Mouse (Mus musculus): ENCODE measurements at regions not wholly inside any gene's neighbourhood (a gene's known extent, or its start where the extent isn't known, plus 50 kb on each side); places are given as distances from the start of the nearest gene placed in this dataset.
A peak's percentile ranks its signal among the peaks of the same experiment; 100 is the strongest.

- no peak for DNase-seq (ENCODE audit: extremely low spot score in 1 of 2, low spot score in 1 of 2)
Observed at GRCm38 (mm10) chr10:117992317-117992716, 146.5 kb upstream of the Rap1b start.

GRCm38 (mm10) chr10:117993809-117994208 lies 147.8 kb upstream of the Mdm1 start:
- DNase-seq (ENCODE audit: extremely low spot score in 1 of 2, low spot score in 1 of 2), result no peak

GRCm38 (mm10) chr10:117994768-117995167 lies 146.8 kb upstream of the Mdm1 start:
- no peak for DNase-seq (ENCODE audit: extremely low spot score in 1 of 2, low spot score in 1 of 2)

GRCm38 (mm10) chr10:117997796-117998195 lies 143.8 kb upstream of the Mdm1 start:
- DNase-seq (ENCODE audit: extremely low spot score in 1 of 2, low spot score in 1 of 2), result no peak

- DNase-seq (ENCODE audit: extremely low spot score in 1 of 2, low spot score in 1 of 2), result peak in 1 of 2 experiments; percentile 37
Observed at GRCm38 (mm10) chr10:118000591-118000990, 141.0 kb upstream of the Mdm1 start.

GRCm38 (mm10) chr10:118001501-118001900 lies 140.1 kb upstream of the Mdm1 start:
- DNase-seq (ENCODE audit: extremely low spot score in 1 of 2, low spot score in 1 of 2), result no peak

- no peak for DNase-seq (ENCODE audit: extremely low spot score in 1 of 2, low spot score in 1 of 2)
Observed at GRCm38 (mm10) chr10:118001971-118002370, 139.6 kb upstream of the Mdm1 start.

- DNase-seq (ENCODE audit: extremely low spot score in 1 of 2, low spot score in 1 of 2), result no peak
Observed at GRCm38 (mm10) chr10:118002559-118002958, 139.1 kb upstream of the Mdm1 start.

- no peak for DNase-seq (ENCODE audit: extremely low spot score in 1 of 2, low spot score in 1 of 2)
Observed at GRCm38 (mm10) chr10:118003179-118003578, 138.4 kb upstream of the Mdm1 start.

- DNase-seq (ENCODE audit: extremely low spot score in 1 of 2, low spot score in 1 of 2), result no peak
Observed at GRCm38 (mm10) chr10:118003739-118004361, 137.8 kb upstream of the Mdm1 start.

- no peak for DNase-seq (ENCODE audit: extremely low spot score in 1 of 2, low spot score in 1 of 2)
Observed at GRCm38 (mm10) chr10:118004362-118004958, 137.2 kb upstream of the Mdm1 start.

GRCm38 (mm10) chr10:118006827-118007550 lies 134.6 kb upstream of the Mdm1 start:
- no peak for DNase-seq (ENCODE audit: extremely low spot score in 1 of 2, low spot score in 1 of 2)

- DNase-seq (ENCODE audit: extremely low spot score in 1 of 2, low spot score in 1 of 2), result no peak
Observed at GRCm38 (mm10) chr10:118007846-118008245, 133.8 kb upstream of the Mdm1 start.

GRCm38 (mm10) chr10:118011687-118012567 lies 129.7 kb upstream of the Mdm1 start:
- peak in 1 of 2 experiments; percentile 16 for DNase-seq (ENCODE audit: extremely low spot score in 1 of 2, low spot score in 1 of 2)

GRCm38 (mm10) chr10:118028831-118029230 lies 112.8 kb upstream of the Mdm1 start:
- DNase-seq (ENCODE audit: extremely low spot score in 1 of 2, low spot score in 1 of 2), result no peak

GRCm38 (mm10) chr10:118034401-118034800 lies 107.2 kb upstream of the Mdm1 start:
- DNase-seq (ENCODE audit: extremely low spot score in 1 of 2, low spot score in 1 of 2), result no peak

- DNase-seq (ENCODE audit: extremely low spot score in 1 of 2, low spot score in 1 of 2), result no peak
Observed at GRCm38 (mm10) chr10:118035035-118035434, 106.6 kb upstream of the Mdm1 start.

GRCm38 (mm10) chr10:118038465-118038864 lies 103.1 kb upstream of the Mdm1 start:
- DNase-seq (ENCODE audit: extremely low spot score in 1 of 2, low spot score in 1 of 2), result no peak

GRCm38 (mm10) chr10:118039056-118039455 lies 102.6 kb upstream of the Mdm1 start:
- DNase-seq (ENCODE audit: extremely low spot score in 1 of 2, low spot score in 1 of 2), result no peak

GRCm38 (mm10) chr10:118041068-118041467 lies 100.5 kb upstream of the Mdm1 start:
- no peak for DNase-seq (ENCODE audit: extremely low spot score in 1 of 2, low spot score in 1 of 2)

- DNase-seq (ENCODE audit: extremely low spot score in 1 of 2, low spot score in 1 of 2), result no peak
Observed at GRCm38 (mm10) chr10:118043761-118044160, 97.8 kb upstream of the Mdm1 start.
